Mouse (Mus musculus): ENCODE results near the gene Slc35f1.

DNA sequence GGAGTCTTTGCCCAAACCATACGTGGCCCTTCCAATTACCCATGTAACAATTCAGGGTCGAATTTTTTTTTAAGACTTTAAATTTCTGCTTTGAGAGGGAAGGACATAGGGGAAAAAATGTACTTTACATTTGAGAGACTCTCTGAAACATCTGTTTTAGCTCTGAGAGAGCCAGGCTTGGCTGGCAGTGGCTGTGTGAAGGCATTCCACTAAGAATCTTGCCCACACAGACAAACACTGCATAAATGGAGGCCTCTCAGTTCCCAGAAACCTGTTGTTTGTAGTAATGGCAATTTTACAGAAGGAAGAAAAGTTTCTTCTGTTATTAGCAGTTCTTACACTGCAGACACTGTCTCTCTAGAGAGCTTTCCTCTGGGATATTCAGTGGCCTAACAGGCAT lies 301.9 kb downstream of the Slc35f1 start:
- no peak for TF ChIP-seq CTCF (conservative IDR thresholded peaks at IDR 0.05; ENCODE audit: insufficient read depth, insufficient read length, low read depth, low read length)
- TF ChIP-seq POLR2A (IDR thresholded peaks at IDR 0.05; ENCODE audit: low read depth, low read length): no peak
